Mouse (Mus musculus) liver, adult 2 months (tissue): ENCODE results near the gene Tmem121b. TPM values are rescaled to one million over a fixed set of nuclear protein-coding genes. Genes with fewer than 3 reads are reported as not detected.

Experiments used
- DNase-seq: peaks from one replicate; pipeline ENCODE4 v3.0.0-alpha.2; 2011; ENCODE audit warnings: low read depth, low spot score; ENCODE audit errors: extremely low read depth
- H3K27ac ChIP-seq: fragments of 200-500 bp; replicated peaks from 2 replicates; pipeline ENCODE4 v1.5.1; 2012; ENCODE audit warnings: low read depth, mild to moderate bottlenecking, control low read depth, inconsistent platforms, low read length; ENCODE audit not compliant: insufficient read depth
- H3K27me3 ChIP-seq: fragments of 200-500 bp; 2 replicates; pipeline ENCODE4 v1.6.1; 2012; ENCODE audit warnings: mild to moderate bottlenecking, moderate library complexity, low read length, inconsistent platforms; ENCODE audit not compliant: control insufficient read depth, insufficient read depth
- H3K36me3 ChIP-seq: fragments of 200-500 bp; 2 replicates; pipeline ENCODE4 v1.6.1; 2012; ENCODE audit warnings: low read length, inconsistent platforms; ENCODE audit not compliant: control insufficient read depth, insufficient read depth
- H3K4me1 ChIP-seq: fragments of 200-500 bp; 2 replicates; pipeline ENCODE4 v1.6.1; 2011; ENCODE audit warnings: low read length; ENCODE audit not compliant: control insufficient read depth, insufficient read depth
- H3K4me3 ChIP-seq: fragments of 200-500 bp; 2 replicates; pipeline ENCODE4 v1.5.1; 2011; ENCODE audit warnings: low read depth, mild to moderate bottlenecking, control low read depth, low read length, moderate library complexity; ENCODE audit not compliant: insufficient read depth
- H3K79me2 ChIP-seq: fragments of 200-500 bp; 2 replicates; pipeline ENCODE4 v1.6.1; 2012; ENCODE audit warnings: inconsistent platforms, mild to moderate bottlenecking, low read length, moderate library complexity; ENCODE audit not compliant: control insufficient read depth, insufficient read depth
- H3K9ac ChIP-seq: fragments of 200-500 bp; 2 replicates; pipeline ENCODE4 v1.6.1; 2012; ENCODE audit warnings: low read depth, mild to moderate bottlenecking, control low read depth, inconsistent platforms, low read length
- CTCF ChIP-seq: fragments of 200-500 bp; IDR thresholded peaks from 2 replicates; pipeline ENCODE4 v1.5.1; 2011; ENCODE audit warnings: low read depth, low read length, control low read depth
- POLR2A ChIP-seq: fragments of 200-500 bp; IDR thresholded peaks from 2 replicates; pipeline ENCODE4 v1.6.1; 2011; ENCODE audit warnings: low read length, control low read depth; ENCODE audit not compliant: insufficient read depth; ENCODE audit errors: extremely low read depth
- WGBS: fragments of 180-500 bp; shearing (Covaris S2); methylation state at CpG from one replicate; pipeline ENCODE4 v1.1.7; 2018; 5-methylcytosine and 5-hydroxymethylcytosine counted together
- polyA plus RNA-seq: library from polyadenylated mRNA; depleted of rRNA; stranded (reverse); fragments of >200 nt; gene quantifications from 2 replicates; pipeline ENCODE4 v1.2.3, GENCODE M21; 2012
- total RNA-seq: library from RNA; depleted of rRNA; stranded (reverse); fragments of >200 nt; gene quantifications from 2 replicates; pipeline ENCODE4 v1.2.3, GENCODE M21; 2014

Tmem121b gene
- total and polyA plus RNA-seq, 2 experiments: not detected

GRCm38 (mm10) chr6:120519647-120520046, 26.0 kb upstream of the Tmem121b start:
- no peak overlapping the region for H3K27ac ChIP-seq
- H3K9ac ChIP-seq: no peak overlapping the region
- WGBS: 93% methylated on average over 5 of the region's 5 CpGs
- TF ChIP-seq CTCF: no peak
- TF ChIP-seq POLR2A: no peak
- peaks cover 4% of the 10 kb centered on the region; the same call in 1 of the 2 replicates for H3K36me3 ChIP-seq
- no peaks in the 10 kb centered on the region for H3K4me1 ChIP-seq
- H3K27me3 ChIP-seq: no peaks in the 10 kb centered on the region
- no peak for DNase-seq
- H3K79me2 ChIP-seq: no peaks in the 10 kb centered on the region
- H3K4me3 ChIP-seq: no peak overlapping the region

GRCm38 (mm10) chr6:120517311-120517710, 23.7 kb upstream of the Tmem121b start:
- H3K36me3 ChIP-seq: peaks cover 3% of the 10 kb centered on the region; the same call in 1 of the 2 replicates
- no peak overlapping the region for H3K9ac ChIP-seq
- 96% methylated on average over 5 of the region's 5 CpGs for WGBS
- H3K27me3 ChIP-seq: no peaks in the 10 kb centered on the region
- TF ChIP-seq CTCF (no peak), POLR2A (no peak)
- H3K4me1 ChIP-seq: no peaks in the 10 kb centered on the region
- H3K79me2 ChIP-seq: no peaks in the 10 kb centered on the region
- no peak overlapping the region for H3K4me3 ChIP-seq
- no peak for DNase-seq
- H3K27ac ChIP-seq: no peak overlapping the region

GRCm38 (mm10) chr6:120516879-120517278, 23.3 kb upstream of the Tmem121b start:
- DNase-seq: no peak
- no peak overlapping the region for H3K9ac ChIP-seq
- H3K36me3 ChIP-seq: peaks cover 2% of the 10 kb centered on the region; the same call in 1 of the 2 replicates
- H3K27me3 ChIP-seq: no peaks in the 10 kb centered on the region
- H3K4me3 ChIP-seq: no peak overlapping the region
- TF ChIP-seq CTCF: no peak
- TF ChIP-seq POLR2A: no peak
- 86% methylated on average over 6 of the region's 6 CpGs for WGBS
- no peak overlapping the region for H3K27ac ChIP-seq
- no peaks in the 10 kb centered on the region for H3K79me2 ChIP-seq
- no peaks in the 10 kb centered on the region for H3K4me1 ChIP-seq

- H3K4me3 ChIP-seq: no peak overlapping the region
- 85% methylated on average over 4 of the region's 4 CpGs for WGBS
- no peak overlapping the region for H3K9ac ChIP-seq
- no peaks in the 10 kb centered on the region for H3K27me3 ChIP-seq
- no peaks in the 10 kb centered on the region for H3K79me2 ChIP-seq
- H3K27ac ChIP-seq: no peak overlapping the region
- TF ChIP-seq POLR2A: no peak
- no peak for TF ChIP-seq CTCF
- no peaks in the 10 kb centered on the region for H3K4me1 ChIP-seq
- no peak for DNase-seq
- H3K36me3 ChIP-seq: peaks cover 2% of the 10 kb centered on the region; the same call in 1 of the 2 replicates
Measured at GRCm38 (mm10) chr6:120516422-120516821, 22.8 kb upstream of the Tmem121b start.

- H3K4me1 ChIP-seq: no peaks in the 10 kb centered on the region
- DNase-seq: no peak
- H3K27me3 ChIP-seq: no peaks in the 10 kb centered on the region
- peaks cover 5% of the 10 kb centered on the region for H3K36me3 ChIP-seq
- no peak for TF ChIP-seq POLR2A
- TF ChIP-seq CTCF: no peak
- no peak overlapping the region for H3K9ac ChIP-seq
- 96% methylated on average over 6 of the region's 6 CpGs for WGBS
- no peak overlapping the region for H3K4me3 ChIP-seq
- H3K79me2 ChIP-seq: no peaks in the 10 kb centered on the region
- H3K27ac ChIP-seq: no peak overlapping the region
Measured at GRCm38 (mm10) chr6:120511212-120511611, 17.6 kb upstream of the Tmem121b start.

- Histone ChIP-seq H3K27ac (no peak overlapping the region), H3K79me2 (no peaks in the 10 kb centered on the region), H3K27me3 (no peaks in the 10 kb centered on the region), H3K4me1 (no peaks in the 10 kb centered on the region), H3K4me3 (no peak overlapping the region), H3K9ac (no peak overlapping the region), H3K36me3 (peaks cover 5% of the 10 kb centered on the region)
- 91% methylated on average over 8 of the region's 8 CpGs for WGBS
- TF ChIP-seq POLR2A (no peak), CTCF (no peak)
- no peak for DNase-seq
Measured at GRCm38 (mm10) chr6:120510425-120510824, 16.8 kb upstream of the Tmem121b start.
